ENCODE assay signal across 8 mouse cellular contexts in the genomic region with DNA sequence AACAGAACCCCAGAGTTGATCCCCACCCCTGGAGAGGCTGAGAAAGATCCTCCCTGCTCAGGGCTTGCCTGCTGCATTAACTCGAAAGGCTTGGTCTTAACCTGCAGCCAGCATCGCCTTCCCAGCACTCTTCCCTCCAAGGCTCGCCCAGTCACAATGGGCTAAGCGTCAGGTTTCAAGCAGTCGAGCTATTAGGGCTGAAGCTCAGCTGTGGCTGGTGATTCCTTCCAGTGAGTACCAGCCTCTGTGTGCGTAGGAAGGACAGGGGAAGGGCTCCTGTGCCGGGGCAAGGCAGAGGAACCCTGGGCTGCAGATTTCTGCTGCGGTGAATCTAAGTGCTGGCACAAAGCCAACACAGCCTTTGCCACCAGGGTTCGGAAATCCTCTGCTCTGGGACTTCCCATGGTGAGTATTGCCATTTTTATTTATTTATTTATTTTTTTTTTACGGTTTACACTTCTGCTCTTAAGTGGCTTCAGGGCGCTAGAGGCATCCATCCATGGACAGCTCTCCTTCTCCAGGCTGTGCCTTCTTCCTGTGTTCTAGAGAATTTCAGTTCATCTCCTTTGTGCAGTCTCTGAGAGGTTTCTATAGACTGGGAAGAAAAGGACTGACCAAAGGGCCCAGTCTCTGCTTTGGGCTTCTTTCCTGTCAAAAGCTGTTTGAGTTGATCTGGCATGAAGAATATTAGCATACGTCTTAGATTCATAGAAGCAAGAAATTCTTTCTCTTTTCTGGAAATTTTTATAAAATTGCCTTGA.
DNase-seq lines count a peak whose midpoint lies in the region; ATAC-seq lines count a peak whose summit lies in the region.

No protein-coding gene starts in this region.

- no peak for DNase-seq in heart, postnatal 14 days
- peak; percentile 52 to 62 for DNase-seq in kidney, postnatal 4 days
- no peak for DNase-seq in ovary, adult 18-20 months (ENCODE audit: low spot score)
- DNase-seq in natural killer cell, adult 2 months (ENCODE audit: low spot score in 2 of 2) = no peak

- peak overlapping the region; percentile 87 for H3K27ac ChIP-seq in heart, embryonic 12.5 days (ENCODE audit: poor library complexity, severe bottlenecking)
- no peak overlapping the region for H3K27ac ChIP-seq in forebrain, embryonic 13.5 days
- no peak overlapping the region for H3K27ac ChIP-seq in neural tube, embryonic 12.5 days

- WGBS in heart, embryonic 12.5 days = 10% methylated on average over 12 of the region's 12 CpGs
- WGBS in forebrain, embryonic 13.5 days = 10% methylated on average over 12 of the region's 12 CpGs
- WGBS in neural tube, embryonic 12.5 days = 18% methylated on average over 12 of the region's 12 CpGs

- intact Hi-C loops in heart, postnatal 14 days (cut with DNase I) = no loop called here

- no peaks in the 10 kb centered on the region for H3K9me3 ChIP-seq in heart, embryonic 12.5 days (replicated peaks)
- H3K9me3 ChIP-seq in forebrain, embryonic 13.5 days (replicated peaks) = no peaks in the 10 kb centered on the region
- no peaks in the 10 kb centered on the region for H3K9me3 ChIP-seq in neural tube, embryonic 12.5 days

- H3K9ac ChIP-seq in heart, embryonic 12.5 days = peak overlapping the region; percentile 53
- H3K9ac ChIP-seq in forebrain, embryonic 13.5 days = 0 out of 2 replicates have a peak overlapping the region, but pooled peaks have one; percentile 31
- no peak overlapping the region for H3K9ac ChIP-seq in neural tube, embryonic 12.5 days

- H3K4me3 ChIP-seq in heart, embryonic 12.5 days = peak overlapping the region; percentile 30
- H3K4me3 ChIP-seq in forebrain, embryonic 13.5 days = no peak overlapping the region
- no peak overlapping the region for H3K4me3 ChIP-seq in neural tube, embryonic 12.5 days

- H3K4me2 ChIP-seq in heart, embryonic 12.5 days = peak overlapping the region; percentile 52
- H3K4me2 ChIP-seq in forebrain, embryonic 13.5 days = peak overlapping the region; percentile 27; the same call in 1 of the 2 replicates
- H3K4me2 ChIP-seq in neural tube, embryonic 12.5 days (replicated peaks) = peak overlapping the region; percentile 32; the same call in 1 of the 2 replicates

- peaks cover 22% of the 10 kb centered on the region for H3K36me3 ChIP-seq in heart, embryonic 12.5 days
- no peaks in the 10 kb centered on the region for H3K36me3 ChIP-seq in forebrain, embryonic 13.5 days (ENCODE audit: poor library complexity, severe bottlenecking)
- H3K36me3 ChIP-seq in neural tube, embryonic 12.5 days = no peaks in the 10 kb centered on the region

- H3K27me3 ChIP-seq in heart, embryonic 12.5 days (replicated peaks) = no peaks in the 10 kb centered on the region
- no peaks in the 10 kb centered on the region for H3K27me3 ChIP-seq in forebrain, embryonic 13.5 days
- no peaks in the 10 kb centered on the region for H3K27me3 ChIP-seq in neural tube, embryonic 12.5 days (replicated peaks)

- ATAC-seq in heart, embryonic 12.5 days (ENCODE audit: insufficient number of reproducible peaks, low FRiP score) = peak; percentile 46
- no peak for ATAC-seq in forebrain, embryonic 13.5 days
- ATAC-seq in neural tube, embryonic 12.5 days (ENCODE audit: low FRiP score, low read depth) = peak; percentile 63; the same call in 1 of the 2 replicates
- ATAC-seq in megakaryocyte-erythroid progenitor cell, adult 5-6 weeks (replicated peaks; ENCODE audit: low FRiP score, low TSS enrichment, poor library complexity, severe bottlenecking) = no peak

- peaks cover 69% of the 10 kb centered on the region for H3K4me1 ChIP-seq in heart, embryonic 12.5 days (replicated peaks)
- peaks cover 8% of the 10 kb centered on the region for H3K4me1 ChIP-seq in forebrain, embryonic 13.5 days
- H3K4me1 ChIP-seq in neural tube, embryonic 12.5 days = peaks cover 6% of the 10 kb centered on the region

Comparison
In these comparisons a context has a peak if more than half of its experiments do, and no peak if none do; other contexts are left out.
1. ATAC-seq: peak in heart, embryonic 12.5 days (single experiment) and neural tube, embryonic 12.5 days (single experiment); none in forebrain, embryonic 13.5 days (single experiment) and megakaryocyte-erythroid progenitor cell, adult 5-6 weeks (single experiment).
2. DNase-seq: peak in kidney, postnatal 4 days (2 of 2); none in heart, postnatal 14 days (0 of 2), ovary, adult 18-20 months (single experiment) and natural killer cell, adult 2 months (0 of 2).
3. Peak in every context shown above with its lines, with median percentiles within 50 percentile points of each other: H3K4me2 ChIP-seq.